Mouse (Mus musculus) forebrain, embryonic 11.5 days (tissue): ENCODE results near the gene Vasn. TPM values are rescaled to one million over a fixed set of nuclear protein-coding genes. Genes with fewer than 3 reads are reported as not detected.

ENCODE experiments used
- ATAC-seq: fragments of 200-750 bp; cut with Nextera tagmentation; replicated peaks from 2 replicates; pipeline ENCODE4 v1.8.0; 2017; ENCODE audit warnings: moderate TSS enrichment; ENCODE audit not compliant: low FRiP score
- DNase-seq: peaks from one replicate; pipeline ENCODE4 v3.0.0-alpha.2; 2017; ENCODE audit warnings: low spot score
- H3K27ac ChIP-seq: fragments of 300-500 bp; sonication (generic); 2 replicates; pipeline ENCODE4 v1.5.1; 2014; ENCODE audit warnings: low read depth, low read length
- H3K27me3 ChIP-seq: fragments of 300-500 bp; sonication (generic); 2 replicates; pipeline ENCODE4 v1.6.1; 2014; ENCODE audit warnings: mild to moderate bottlenecking, low read length, mixed read lengths; ENCODE audit not compliant: control insufficient read depth, insufficient read depth
- H3K36me3 ChIP-seq: fragments of 300-500 bp; sonication (generic); 2 replicates; pipeline ENCODE4 v1.6.1; 2014; ENCODE audit warnings: mild to moderate bottlenecking, low read length, moderate library complexity, mixed read lengths; ENCODE audit not compliant: control insufficient read depth, insufficient read depth
- H3K4me1 ChIP-seq: fragments of 300-500 bp; sonication (generic); replicated peaks from 2 replicates; pipeline ENCODE4 v1.6.1; 2014; ENCODE audit warnings: low read length, mixed read lengths; ENCODE audit not compliant: control insufficient read depth, insufficient read depth
- H3K4me2 ChIP-seq: fragments of 300-500 bp; sonication (generic); 2 replicates; pipeline ENCODE4 v1.6.1; 2014; ENCODE audit warnings: low read depth, mild to moderate bottlenecking, low read length, moderate library complexity, mixed read lengths; ENCODE audit not compliant: severe bottlenecking
- H3K4me3 ChIP-seq: fragments of 300-500 bp; sonication (generic); 2 replicates; pipeline ENCODE4 v1.5.1; 2014; ENCODE audit warnings: low read depth, low read length
- H3K9ac ChIP-seq: fragments of 300-500 bp; sonication (generic); 2 replicates; pipeline ENCODE4 v1.6.1; 2014; ENCODE audit warnings: low read length
- H3K9me3 ChIP-seq: fragments of 300-500 bp; sonication (generic); 2 replicates; pipeline ENCODE4 v1.6.1; 2016; ENCODE audit warnings: low read length, mixed read lengths; ENCODE audit not compliant: control insufficient read depth
- WGBS: fragments of 180-500 bp; shearing (Covaris S2); extraction: QIAGEN DNeasy Blood & Tissue Kit; methylation state at CpG from one replicate; pipeline ENCODE4 v1.1.7; 2014; 5-methylcytosine and 5-hydroxymethylcytosine counted together
- polyA plus RNA-seq: library from polyadenylated mRNA; unstranded; fragments of >200 nt; fragmentation: Nextera tagmentation; extraction: Ambion mirVana; gene quantifications from 2 replicates; pipeline ENCODE4 v1.2.1, GENCODE M21; 2014

Vasn gene
- 7.6 and 7.7 TPM in 2 replicates for polyA plus RNA-seq

DNA sequence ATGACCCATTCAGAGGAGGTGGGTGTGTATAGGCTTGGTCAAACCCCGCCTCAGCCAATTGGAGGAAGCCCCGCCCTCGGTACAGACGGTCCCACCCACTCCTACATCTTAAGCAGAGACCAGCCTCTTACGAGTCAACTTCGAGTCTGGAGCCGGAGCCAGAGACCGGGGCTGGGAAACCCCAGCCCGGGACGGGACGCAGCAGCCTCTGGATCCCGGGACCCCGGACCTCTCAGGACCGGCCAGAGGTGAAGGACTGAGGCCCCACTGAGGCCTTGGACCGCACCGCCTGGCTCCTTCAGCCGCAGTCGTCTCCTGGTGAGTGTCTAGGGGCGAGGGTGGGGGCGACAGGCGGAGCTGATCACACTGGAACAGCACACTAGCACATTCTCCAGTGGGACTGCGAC, at the start of gene Vasn, which contains the start of gene Dnaja3:
Gene Vasn, plus strand, starts transcription at position 111 of the 407 bp plus-strand sequence.
Gene Dnaja3, plus strand, starts transcription at position 159 of the 407 bp plus-strand sequence.
- ATAC-seq, result peak; percentile 95
- no peaks in the 10 kb centered on the region for H3K27me3 ChIP-seq
- H3K4me2 ChIP-seq, result peak within 1 kb of the TSS; percentile 68
- H3K4me3 ChIP-seq, result peak within 1 kb of the TSS; percentile 49
- DNase-seq, result peak; percentile 91
- peaks cover 14% of the 10 kb centered on the region for H3K4me1 ChIP-seq
- no peaks in the 10 kb centered on the region for H3K36me3 ChIP-seq
- no peaks in the 10 kb centered on the region for H3K9me3 ChIP-seq
- H3K27ac ChIP-seq, result 0 out of 2 replicates have a peak within 1 kb of the TSS, but pooled peaks have one; percentile 25
- H3K9ac ChIP-seq, result peak within 1 kb of the TSS; percentile 62
- WGBS, result under 1% methylated on average over 22 of the region's 22 CpGs

DNA sequence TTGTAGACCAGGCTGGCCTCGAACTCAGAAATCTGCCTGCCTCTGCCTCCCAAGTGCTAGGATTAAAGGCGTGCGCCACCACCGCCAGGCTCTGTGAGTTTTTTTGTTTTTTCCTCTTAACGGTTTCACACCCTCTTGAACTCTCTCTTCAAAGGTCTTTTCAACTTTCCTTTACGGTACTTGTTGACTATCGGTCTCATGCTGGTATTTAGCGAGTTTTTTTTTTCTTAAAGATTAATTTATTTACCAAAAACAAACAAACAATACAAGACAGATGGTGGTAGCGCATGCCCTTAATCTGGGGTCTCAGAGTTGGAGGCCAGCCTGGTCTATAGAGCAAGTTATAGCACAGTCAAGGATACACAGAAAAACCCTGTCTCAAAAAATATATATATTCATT, 49.5 kb upstream of the Vasn start:
- DNase-seq, result no peak
- H3K4me1 ChIP-seq, result peaks cover 22% of the 10 kb centered on the region
- 95% methylated on average over 9 of the region's 9 CpGs for WGBS

DNA sequence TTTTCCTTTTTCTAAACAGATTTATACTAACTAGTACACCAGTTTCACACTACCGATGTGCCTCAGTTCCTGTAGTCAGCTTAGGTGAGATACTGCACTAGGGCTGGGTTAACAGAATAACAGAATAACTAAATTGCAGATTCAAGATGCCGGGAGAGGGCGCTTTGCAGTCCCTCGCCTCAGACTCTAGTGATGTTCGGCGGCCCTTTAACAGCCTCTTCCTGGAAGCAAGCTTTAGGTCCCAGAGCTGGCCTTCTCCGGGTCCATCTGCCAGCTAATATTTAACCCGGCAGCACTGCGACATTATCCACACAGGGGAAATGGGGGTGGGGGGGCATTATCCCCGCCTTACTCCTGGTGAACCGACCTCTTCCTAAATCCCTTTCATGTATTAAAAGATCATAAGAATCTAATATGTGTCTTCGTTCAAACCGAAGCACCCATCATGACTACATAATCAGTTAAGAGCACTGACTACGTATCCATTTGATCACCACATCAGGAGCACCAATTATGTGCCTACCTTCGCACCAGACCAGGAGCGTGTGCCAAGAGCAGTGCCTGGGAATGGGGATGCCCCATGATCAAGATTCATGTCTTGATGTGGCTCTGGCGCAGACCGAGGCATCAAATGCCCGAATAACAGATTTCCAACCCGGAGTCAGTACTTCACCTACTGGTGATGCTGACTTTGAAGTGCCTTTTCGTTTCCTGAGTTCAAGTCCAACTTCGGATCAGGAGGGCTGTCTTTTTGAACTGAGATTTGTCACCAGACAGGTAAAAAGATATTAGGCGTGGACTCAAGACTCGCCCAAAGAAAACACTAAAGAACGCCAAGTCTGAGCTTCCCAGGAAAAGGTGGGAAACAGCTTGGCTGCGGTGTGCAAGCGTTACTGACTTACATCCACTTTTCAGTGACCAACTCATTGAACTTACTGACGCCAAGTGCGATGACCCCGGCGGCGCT, 46.5 kb upstream of the Vasn start:
- no peaks in the 10 kb centered on the region for H3K27me3 ChIP-seq
- H3K36me3 ChIP-seq, result no peaks in the 10 kb centered on the region
- peak overlapping the region; percentile 95 for H3K27ac ChIP-seq
- H3K4me2 ChIP-seq, result peak overlapping the region; percentile 93
- ATAC-seq (no peak), DNase-seq (peak; percentile 69)
- H3K9me3 ChIP-seq, result no peaks in the 10 kb centered on the region
- peak overlapping the region; percentile 94 for H3K9ac ChIP-seq
- H3K4me1 ChIP-seq, result peaks cover 34% of the 10 kb centered on the region
- 15% methylated on average over 32 of the region's 32 CpGs for WGBS
- peak overlapping the region; percentile 86 for H3K4me3 ChIP-seq

More for the DNA sequence above, 49.5 kb upstream of the Vasn start:
- H3K9ac ChIP-seq, result no peak overlapping the region
- no peak overlapping the region for H3K27ac ChIP-seq
- no peak for ATAC-seq
- no peak overlapping the region for H3K4me3 ChIP-seq
- no peaks in the 10 kb centered on the region for H3K27me3 ChIP-seq
- no peak overlapping the region for H3K4me2 ChIP-seq
- H3K36me3 ChIP-seq, result no peaks in the 10 kb centered on the region
- H3K9me3 ChIP-seq, result no peaks in the 10 kb centered on the region

DNA sequence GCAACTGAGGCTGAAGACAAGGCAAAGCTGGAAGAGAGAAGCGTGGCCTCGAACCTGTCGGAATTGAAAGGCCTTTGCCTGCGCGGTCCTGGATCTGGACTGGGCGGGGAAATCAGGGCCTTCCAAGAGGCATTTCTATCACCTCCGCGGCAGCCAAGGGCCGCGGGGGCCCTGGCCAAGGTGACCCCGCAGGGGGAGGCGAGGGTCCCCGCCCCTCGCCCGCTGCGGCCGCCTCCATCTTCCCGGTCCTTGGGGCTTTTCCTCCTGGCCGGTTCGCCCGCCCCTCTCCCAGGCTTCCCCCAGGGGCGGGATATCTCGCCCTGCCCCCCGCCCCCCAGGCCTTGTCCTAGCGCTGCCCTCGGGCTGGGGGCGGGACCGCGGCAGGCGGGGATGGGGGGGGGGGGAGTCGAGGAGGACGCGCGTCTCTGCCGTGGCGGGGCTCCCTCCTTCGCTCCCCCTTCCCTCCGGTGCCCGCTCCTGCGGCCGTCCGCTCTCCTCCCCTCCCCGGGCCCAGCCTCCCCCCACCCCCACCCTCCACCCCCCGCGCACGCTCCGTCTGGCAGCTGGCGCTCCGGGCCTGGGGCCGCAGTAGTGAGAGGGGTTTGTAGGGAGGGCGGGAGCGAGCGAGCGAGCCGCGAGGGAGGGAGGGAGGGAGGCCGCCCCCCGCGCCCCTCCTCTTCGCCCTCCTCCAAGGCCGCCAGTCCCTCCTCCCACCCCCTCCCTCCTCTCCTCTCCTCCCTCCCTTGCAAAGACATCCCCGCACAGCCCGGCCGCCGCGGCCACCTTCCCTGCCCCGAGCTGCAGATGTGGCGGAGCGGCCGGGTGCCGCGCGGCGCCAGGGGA, 45.5 kb upstream of the Vasn start, which contains the start of gene Glis2:
Gene Glis2, plus strand, starts transcription at position 743 of the 843 bp plus-strand sequence.
- peak; percentile 96 for DNase-seq
- ATAC-seq, result peak; percentile 89
- Histone ChIP-seq H3K27ac (peak within 1 kb of the TSS; percentile 95), H3K9me3 (no peaks in the 10 kb centered on the region), H3K4me2 (peak within 1 kb of the TSS; percentile 93), H3K27me3 (no peaks in the 10 kb centered on the region), H3K9ac (peak within 1 kb of the TSS; percentile 94), H3K36me3 (no peaks in the 10 kb centered on the region), H3K4me3 (peak within 1 kb of the TSS; percentile 86), H3K4me1 (peaks cover 44% of the 10 kb centered on the region)
- under 1% methylated on average over 26 of the region's 74 CpGs for WGBS

DNA sequence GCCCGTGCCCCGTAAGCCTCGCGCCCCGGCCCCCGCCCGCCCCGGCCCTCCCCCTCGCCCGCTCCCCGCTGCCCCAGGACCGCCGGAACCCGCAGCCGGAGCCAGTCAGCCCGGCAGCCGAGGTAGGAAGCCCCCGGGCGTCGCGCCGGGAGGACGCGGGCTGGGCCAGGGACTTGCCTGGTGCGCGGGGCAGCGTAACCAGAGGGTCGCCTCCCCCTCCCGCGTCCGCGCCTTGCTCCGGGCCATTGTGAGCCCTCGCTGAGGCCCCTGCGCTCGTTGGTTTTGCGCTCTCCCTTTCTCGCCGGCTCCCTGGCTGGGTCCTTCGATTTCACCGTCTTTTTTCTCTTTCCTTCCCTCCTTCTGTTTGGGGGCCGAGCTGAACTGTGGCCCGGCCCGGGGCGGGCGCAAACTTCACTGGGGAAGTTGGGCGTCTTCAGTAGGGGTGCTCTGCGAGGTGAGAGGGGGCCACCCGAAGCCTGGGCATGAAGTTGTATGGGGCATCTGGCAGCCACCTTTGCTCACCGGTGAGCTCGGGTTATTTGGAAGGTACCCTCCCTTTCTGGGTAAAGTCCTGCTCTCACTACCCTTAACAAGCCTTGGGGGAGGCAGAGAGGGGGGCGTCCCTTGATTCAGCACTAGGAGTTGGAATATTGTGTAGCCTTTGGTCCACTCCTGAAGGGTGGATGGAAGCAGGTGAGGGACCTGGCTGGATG, 44.8 kb upstream of the Vasn start:
- Histone ChIP-seq H3K27ac (peak overlapping the region; percentile 95), H3K9me3 (no peaks in the 10 kb centered on the region), H3K36me3 (no peaks in the 10 kb centered on the region), H3K9ac (peak overlapping the region; percentile 94), H3K4me1 (peaks cover 44% of the 10 kb centered on the region), H3K4me2 (peak overlapping the region; percentile 93), H3K27me3 (no peaks in the 10 kb centered on the region), H3K4me3 (peak overlapping the region; percentile 86)
- DNase-seq, result no peak
- ATAC-seq, result peak; percentile 47
- WGBS, result 0% methylated on average over 25 of the region's 52 CpGs

DNA sequence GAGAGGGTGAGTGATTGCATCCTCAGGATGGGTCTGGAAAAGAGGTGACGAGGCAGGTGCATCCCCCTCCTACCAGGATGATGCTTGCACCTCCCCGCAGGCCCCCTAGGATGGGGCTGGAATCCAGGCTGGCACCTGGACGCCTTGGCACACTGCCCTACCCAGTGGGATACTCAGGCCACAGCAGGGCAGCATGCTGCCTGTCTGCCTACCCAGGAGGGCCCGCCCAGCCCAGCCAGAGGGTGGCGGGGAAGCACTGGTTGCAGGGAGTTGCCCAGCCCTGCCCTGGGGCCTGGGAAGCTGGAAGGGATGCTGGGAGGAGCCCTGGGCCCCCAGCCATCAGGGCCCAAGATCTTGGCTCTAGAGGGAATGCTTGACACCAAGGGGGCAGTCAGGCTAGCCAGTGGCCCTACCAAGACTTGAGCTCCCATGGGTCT, 44.2 kb upstream of the Vasn start:
- WGBS, result 2% methylated on average over 5 of the region's 5 CpGs
- ATAC-seq (0 out of 2 replicates have a peak, but pooled peaks have one; percentile 8), DNase-seq (peak; percentile 70)
- H3K9me3 ChIP-seq, result no peaks in the 10 kb centered on the region
- peak overlapping the region; percentile 33 for H3K27ac ChIP-seq
- H3K4me2 ChIP-seq, result peak overlapping the region; percentile 93
- H3K9ac ChIP-seq, result peak overlapping the region; percentile 94
- peak overlapping the region; percentile 86 for H3K4me3 ChIP-seq
- H3K27me3 ChIP-seq, result no peaks in the 10 kb centered on the region
- H3K4me1 ChIP-seq, result peaks cover 44% of the 10 kb centered on the region
- H3K36me3 ChIP-seq, result no peaks in the 10 kb centered on the region

DNA sequence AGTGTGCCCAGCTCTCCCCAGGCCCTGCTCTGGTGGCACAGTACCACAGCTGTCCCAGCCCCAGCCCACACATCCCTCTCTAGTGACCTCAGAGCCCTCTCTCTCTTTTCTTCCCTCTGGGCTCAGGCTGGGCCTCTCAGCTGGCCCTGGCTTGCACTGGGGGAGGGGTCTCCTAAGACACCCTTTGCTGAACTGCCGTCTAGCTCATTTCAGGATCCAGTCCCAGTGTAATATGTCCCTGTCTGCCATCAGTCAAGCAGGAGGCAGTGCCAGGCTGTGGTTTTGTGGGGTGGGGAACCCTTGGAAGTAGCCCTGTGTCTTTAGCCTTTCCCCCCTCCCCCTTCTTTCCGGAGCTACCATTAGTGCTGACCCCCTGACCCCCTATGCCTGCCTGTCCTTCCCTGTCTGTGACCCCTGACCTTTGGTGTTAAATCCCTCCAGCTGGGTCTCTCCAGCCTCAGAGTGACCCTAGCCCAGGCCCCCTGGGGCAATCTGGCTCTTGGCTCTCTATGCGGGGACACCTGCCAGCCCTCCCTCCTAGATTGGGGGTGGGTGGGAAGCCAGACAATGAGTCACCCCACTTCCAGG, 43.5 kb upstream of the Vasn start:
- 7% methylated on average over 3 of the region's 3 CpGs for WGBS
- ATAC-seq, result no peak
- no peaks in the 10 kb centered on the region for H3K9me3 ChIP-seq

More for the DNA sequence above, 43.5 kb upstream of the Vasn start:
- Histone ChIP-seq H3K4me2 (peak overlapping the region; percentile 93), H3K4me3 (peak overlapping the region; percentile 86), H3K27me3 (no peaks in the 10 kb centered on the region), H3K4me1 (peaks cover 48% of the 10 kb centered on the region), H3K36me3 (no peaks in the 10 kb centered on the region), H3K9ac (peak overlapping the region; percentile 94), H3K27ac (peak overlapping the region; percentile 33)
- DNase-seq, result no peak
